Mouse (Mus musculus): Measurements from ENCODE around the gene C1qtnf3.

GRCm38 (mm10) chr15:10982064-10982435 is 29.9 kb downstream of the C1qtnf3 start:
- TF ChIP-seq CTCF (IDR thresholded peaks at IDR 0.05; ENCODE audit: borderline replicate concordance, insufficient read depth, low read depth, low read length) (no peak), POLR2A (IDR thresholded peaks at IDR 0.05; ENCODE audit: borderline replicate concordance, insufficient read depth, low read length) (no peak; the same call in 1 of the 2 replicates)

All from cerebellum, adult 2 months (tissue).